Mouse (Mus musculus) midbrain, embryonic 10.5 days (tissue): ENCODE measurements at regions not wholly inside any gene's neighbourhood (a gene's known extent, or its start where the extent isn't known, plus 50 kb on each side); places are given as distances from the start of the nearest gene placed in this dataset.

ENCODE experiments used
- DNase-seq: peaks from one replicate; pipeline ENCODE4 v3.0.0-alpha.2; 2017; ENCODE audit warnings: low spot score
- H3K27ac ChIP-seq: fragments of 300-500 bp; sonication (generic); replicated peaks from 2 replicates; pipeline ENCODE4 v1.5.1; 2016; ENCODE audit warnings: mild to moderate bottlenecking
- H3K27me3 ChIP-seq: fragments of 300-500 bp; sonication (generic); 2 replicates; pipeline ENCODE4 v1.6.1; 2016; ENCODE audit warnings: low read depth, mild to moderate bottlenecking; ENCODE audit not compliant: poor library complexity, severe bottlenecking
- H3K36me3 ChIP-seq: fragments of 300-500 bp; sonication (generic); 2 replicates; pipeline ENCODE4 v1.6.1; 2016; ENCODE audit warnings: mild to moderate bottlenecking, moderate library complexity
- H3K4me1 ChIP-seq: fragments of 300-500 bp; sonication (generic); 2 replicates; pipeline ENCODE4 v1.6.1; 2016
- H3K4me3 ChIP-seq: fragments of 300-500 bp; sonication (generic); 2 replicates; pipeline ENCODE4 v1.5.1; 2016; ENCODE audit warnings: mild to moderate bottlenecking, moderate library complexity
- H3K9me3 ChIP-seq: fragments of 300-500 bp; sonication (generic); replicated peaks from 2 replicates; pipeline ENCODE4 v1.6.1; 2016; ENCODE audit warnings: mild to moderate bottlenecking
- WGBS: fragments of 180-500 bp; shearing (Covaris S2); methylation state at CpG from one replicate; pipeline ENCODE4 v1.1.7; 2016; 5-methylcytosine and 5-hydroxymethylcytosine counted together

DNA sequence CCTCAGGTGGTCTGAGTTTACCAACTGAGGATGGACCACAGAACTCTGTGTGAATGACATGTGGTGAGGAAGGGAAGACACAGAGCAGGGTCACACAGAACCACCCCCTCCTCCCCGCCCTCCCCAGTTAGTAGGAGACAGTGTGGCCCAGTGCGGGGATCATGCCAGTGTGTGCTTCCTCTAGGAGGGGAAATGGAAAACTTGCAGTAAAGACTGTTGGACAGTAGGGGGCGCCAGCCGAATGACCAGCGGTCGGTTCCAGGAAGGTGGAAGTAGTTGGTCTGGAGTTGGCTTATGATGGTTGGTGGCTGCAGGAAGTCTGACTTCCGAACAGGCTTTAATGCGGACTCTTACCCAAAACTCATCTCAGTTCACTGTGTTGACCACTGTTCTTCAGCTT is 87.3 kb downstream of the Syf2 start:
- DNase-seq = peak; percentile 57
- Histone ChIP-seq H3K9me3 (peaks cover 3% of the 10 kb centered on the region; the same call in 1 of the 2 replicates), H3K36me3 (no peaks in the 10 kb centered on the region), H3K27ac (no peak overlapping the region), H3K4me1 (0 out of 2 replicates have a peak, but pooled peaks cover 4% of the 10 kb centered on the region), H3K27me3 (peaks cover 4% of the 10 kb centered on the region; the same call in 1 of the 2 replicates), H3K4me3 (no peak overlapping the region)
- WGBS = 31% methylated on average over 8 of the region's 8 CpGs

DNA sequence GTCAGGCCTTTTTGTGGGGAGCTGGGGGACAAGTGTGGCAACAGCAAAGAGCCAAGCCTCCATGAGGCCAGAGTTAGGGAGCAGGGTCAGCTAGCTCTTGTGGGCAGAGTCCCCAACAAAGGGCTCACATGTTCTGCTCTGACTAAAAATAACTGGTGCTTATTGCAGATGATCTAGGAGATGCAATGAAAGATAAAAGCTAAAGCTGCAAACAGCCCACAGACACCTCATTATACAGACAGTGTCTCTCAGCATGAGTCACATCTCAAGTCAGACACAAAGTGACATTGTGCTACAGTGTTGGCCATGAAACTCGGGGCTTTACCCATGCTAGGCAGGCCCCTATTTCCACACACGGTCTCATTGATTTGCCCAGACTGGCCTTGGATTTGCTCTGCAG is 88.4 kb downstream of the Syf2 start:
- 0 out of 2 replicates have a peak, but pooled peaks cover 4% of the 10 kb centered on the region for H3K4me1 ChIP-seq
- 72% methylated on average over 2 of the region's 2 CpGs for WGBS
- DNase-seq = no peak

DNA sequence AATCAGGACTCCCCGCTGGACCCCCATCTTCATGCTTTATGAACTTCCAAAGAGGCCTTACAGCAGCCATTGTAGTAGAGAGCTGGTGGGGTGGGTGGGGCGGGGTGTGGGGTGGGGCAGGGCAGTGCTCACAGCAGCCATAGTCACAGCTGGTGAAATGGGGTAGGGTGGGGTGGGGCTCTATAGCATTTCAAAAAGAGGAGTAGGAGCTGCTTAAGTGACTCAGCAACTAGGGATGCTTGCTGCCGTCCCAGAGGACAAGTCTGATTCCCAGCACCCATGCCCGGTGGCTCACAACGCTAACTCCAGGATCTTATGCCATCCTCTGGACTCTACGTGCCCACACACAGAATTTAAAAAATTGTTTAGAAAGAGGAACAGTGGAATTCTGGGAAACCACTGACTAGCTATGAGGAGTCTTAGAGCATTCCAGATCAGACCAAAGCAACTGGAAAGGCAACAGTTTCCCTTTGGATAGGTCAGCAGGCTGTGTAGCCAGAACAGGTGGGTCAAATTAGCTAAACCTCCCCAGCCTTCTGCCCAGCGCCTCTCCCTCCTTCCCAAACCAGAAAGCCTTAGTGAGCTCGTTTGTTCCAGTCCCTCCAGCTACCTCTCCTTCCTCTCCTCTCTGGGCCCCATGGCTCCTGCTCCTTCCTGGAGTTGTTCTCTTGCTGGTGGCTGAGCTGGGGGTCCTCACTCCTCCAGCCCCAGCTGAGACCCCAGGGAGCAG is 89.7 kb downstream of the Syf2 start:
- Histone ChIP-seq H3K4me1 (0 out of 2 replicates have a peak, but pooled peaks cover 4% of the 10 kb centered on the region), H3K27ac (no peak overlapping the region), H3K4me3 (no peak overlapping the region), H3K9me3 (peaks cover 5% of the 10 kb centered on the region; the same call in 1 of the 2 replicates), H3K27me3 (peaks cover under 1% of the 10 kb centered on the region; the same call in 1 of the 2 replicates), H3K36me3 (no peaks in the 10 kb centered on the region)
- 73% methylated on average over 8 of the region's 8 CpGs for WGBS
- DNase-seq = no peak

More for the DNA sequence above, 88.4 kb downstream of the Syf2 start:
- peaks cover 5% of the 10 kb centered on the region; the same call in 1 of the 2 replicates for H3K9me3 ChIP-seq
- H3K27ac ChIP-seq = no peak overlapping the region
- H3K27me3 ChIP-seq = peaks cover 4% of the 10 kb centered on the region; the same call in 1 of the 2 replicates
- no peak overlapping the region for H3K4me3 ChIP-seq
- no peaks in the 10 kb centered on the region for H3K36me3 ChIP-seq

DNA sequence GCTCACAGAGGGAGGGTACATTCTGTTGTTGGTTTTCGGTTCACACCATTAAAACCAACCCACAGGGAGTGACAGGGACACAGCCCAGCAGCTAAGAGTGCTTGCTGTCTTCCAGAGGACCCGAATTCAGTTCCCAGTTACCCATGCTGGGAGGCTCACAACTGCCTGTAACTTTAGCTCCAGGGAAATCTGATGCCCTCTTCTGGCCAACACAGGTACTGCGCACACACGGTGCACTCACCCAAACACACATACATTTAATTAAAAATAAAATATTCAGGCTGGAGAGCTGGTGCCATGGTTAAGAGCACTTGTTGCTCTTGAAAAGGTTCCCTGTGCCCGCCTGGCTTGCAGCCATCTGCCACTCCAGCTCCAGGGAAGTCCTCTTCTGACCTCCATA is 92.5 kb downstream of the Syf2 start:
- no peak overlapping the region for H3K27ac ChIP-seq
- H3K9me3 ChIP-seq = peaks cover 5% of the 10 kb centered on the region; the same call in 1 of the 2 replicates
- H3K4me1 ChIP-seq = 0 out of 2 replicates have a peak, but pooled peaks cover 4% of the 10 kb centered on the region
- H3K27me3 ChIP-seq = peaks cover 10% of the 10 kb centered on the region; the same call in 1 of the 2 replicates
- WGBS = 94% methylated on average over 5 of the region's 5 CpGs
- H3K36me3 ChIP-seq = no peaks in the 10 kb centered on the region
- H3K4me3 ChIP-seq = no peak overlapping the region
- no peak for DNase-seq

DNA sequence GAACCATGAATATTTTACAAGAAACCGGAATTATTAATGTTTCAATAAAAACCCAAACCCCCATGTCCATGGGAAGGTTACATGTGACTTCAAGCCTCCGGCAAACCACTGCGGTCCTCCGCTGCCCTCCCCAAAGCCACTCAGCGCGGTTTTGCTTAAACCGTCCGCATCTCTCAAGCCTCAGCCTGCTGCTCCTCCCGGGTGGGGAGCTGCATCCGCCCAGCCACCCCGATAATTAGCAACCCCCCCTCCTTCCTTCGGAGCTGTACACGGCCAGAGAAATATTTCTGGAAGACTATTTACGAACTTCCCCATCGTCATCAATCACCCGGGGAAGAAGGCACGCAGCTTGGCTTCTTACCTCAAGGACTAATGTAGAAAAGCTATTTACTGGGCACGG is 94.7 kb upstream of the Runx3 start:
- Histone ChIP-seq H3K36me3 (no peaks in the 10 kb centered on the region), H3K27me3 (peaks cover 22% of the 10 kb centered on the region), H3K9me3 (peaks cover 5% of the 10 kb centered on the region; the same call in 1 of the 2 replicates), H3K4me1 (no peaks in the 10 kb centered on the region), H3K27ac (no peak overlapping the region), H3K4me3 (no peak overlapping the region)
- 87% methylated on average over 18 of the region's 18 CpGs for WGBS
- DNase-seq = no peak

DNA sequence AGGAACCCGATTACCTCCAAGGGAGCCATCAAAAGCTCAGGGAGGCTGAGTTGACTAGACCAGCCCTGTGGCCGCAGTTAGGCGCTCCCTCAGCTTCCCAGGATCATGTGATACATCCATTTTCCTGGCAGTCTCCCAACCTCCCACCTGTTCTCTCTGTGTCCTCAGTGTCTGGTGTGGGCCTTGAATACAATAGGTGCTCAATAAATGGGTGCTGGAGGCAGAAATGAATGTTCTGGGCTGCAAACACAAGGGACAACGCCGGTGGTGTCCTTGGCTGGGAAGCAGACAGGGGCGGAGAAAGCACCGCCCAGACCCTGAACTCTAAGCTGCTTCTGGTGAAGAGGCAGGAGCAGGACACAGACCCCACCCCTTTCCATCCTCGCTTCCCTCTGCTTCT is 93.3 kb upstream of the Runx3 start:
- peaks cover 29% of the 10 kb centered on the region for H3K27me3 ChIP-seq
- H3K4me3 ChIP-seq = no peak overlapping the region
- no peak overlapping the region for H3K27ac ChIP-seq
- H3K36me3 ChIP-seq = no peaks in the 10 kb centered on the region
- peaks cover 5% of the 10 kb centered on the region; the same call in 1 of the 2 replicates for H3K9me3 ChIP-seq
- peaks cover under 1% of the 10 kb centered on the region; the same call in 1 of the 2 replicates for H3K4me1 ChIP-seq
- DNase-seq = no peak
- 74% methylated on average over 8 of the region's 8 CpGs for whole genome bisulfite sequencing

GRCm38 (mm10) chr4:135029723-135030122 is 90.7 kb upstream of the Runx3 start:
- Histone ChIP-seq H3K27me3 (peaks cover 37% of the 10 kb centered on the region), H3K36me3 (no peaks in the 10 kb centered on the region), H3K4me1 (peaks cover 10% of the 10 kb centered on the region), H3K4me3 (no peak overlapping the region), H3K9me3 (no peaks in the 10 kb centered on the region), H3K27ac (no peak overlapping the region)
- no peak for DNase-seq
- WGBS = 86% methylated on average over 2 of the region's 2 CpGs

DNA sequence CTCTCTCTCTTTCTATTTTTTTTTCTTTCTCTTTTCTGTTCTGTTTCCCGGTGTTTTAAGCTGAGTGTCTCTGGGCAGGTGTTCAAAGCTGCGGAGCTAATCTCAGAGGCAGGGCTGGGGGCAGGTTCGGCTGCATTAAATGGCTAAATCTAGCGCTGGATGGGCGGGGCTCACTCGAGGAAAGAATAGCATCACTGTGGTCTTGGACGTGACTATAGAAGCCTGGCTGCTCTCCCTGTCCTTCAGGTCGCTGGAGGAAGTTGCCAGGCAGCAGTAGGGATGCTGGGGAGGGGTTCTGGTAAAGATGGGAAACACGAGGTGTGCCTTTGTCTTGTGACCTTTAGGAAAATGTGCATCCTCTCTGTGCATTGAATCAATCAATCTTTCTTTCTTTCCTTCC is 88.0 kb upstream of the Runx3 start:
- Histone ChIP-seq H3K27me3 (peaks cover 34% of the 10 kb centered on the region), H3K27ac (no peak overlapping the region), H3K4me3 (no peak overlapping the region), H3K4me1 (peaks cover 15% of the 10 kb centered on the region), H3K36me3 (no peaks in the 10 kb centered on the region), H3K9me3 (no peaks in the 10 kb centered on the region)
- 39% methylated on average over 9 of the region's 9 CpGs for whole genome bisulfite sequencing
- DNase-seq = no peak

DNA sequence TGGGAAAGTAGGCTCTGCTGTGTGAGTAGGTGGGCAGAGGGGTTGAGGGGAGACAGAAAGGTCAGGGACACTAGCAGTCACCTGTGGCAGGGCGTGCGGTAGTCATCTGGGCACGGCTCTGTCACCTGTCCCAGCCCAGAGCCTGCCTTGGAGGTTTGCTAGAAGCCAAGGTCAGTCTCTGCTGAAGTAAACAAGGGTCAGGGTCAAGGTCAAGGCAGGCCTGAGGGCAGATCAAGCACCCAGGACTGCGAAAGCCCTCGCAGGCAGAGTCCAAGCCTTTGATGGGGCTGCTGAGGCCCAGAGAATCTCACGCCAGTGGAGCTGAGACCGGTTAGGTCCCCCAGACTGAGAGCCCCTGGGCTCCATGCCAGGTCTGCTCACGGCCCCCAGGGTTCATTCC is 87.2 kb upstream of the Runx3 start:
- no peaks in the 10 kb centered on the region for H3K9me3 ChIP-seq
- H3K4me3 ChIP-seq = no peak overlapping the region
- WGBS = 81% methylated on average over 8 of the region's 8 CpGs
- H3K27ac ChIP-seq = no peak overlapping the region
- H3K27me3 ChIP-seq = peaks cover 27% of the 10 kb centered on the region
- H3K36me3 ChIP-seq = no peaks in the 10 kb centered on the region
- no peak for DNase-seq
- H3K4me1 ChIP-seq = peaks cover 15% of the 10 kb centered on the region

DNA sequence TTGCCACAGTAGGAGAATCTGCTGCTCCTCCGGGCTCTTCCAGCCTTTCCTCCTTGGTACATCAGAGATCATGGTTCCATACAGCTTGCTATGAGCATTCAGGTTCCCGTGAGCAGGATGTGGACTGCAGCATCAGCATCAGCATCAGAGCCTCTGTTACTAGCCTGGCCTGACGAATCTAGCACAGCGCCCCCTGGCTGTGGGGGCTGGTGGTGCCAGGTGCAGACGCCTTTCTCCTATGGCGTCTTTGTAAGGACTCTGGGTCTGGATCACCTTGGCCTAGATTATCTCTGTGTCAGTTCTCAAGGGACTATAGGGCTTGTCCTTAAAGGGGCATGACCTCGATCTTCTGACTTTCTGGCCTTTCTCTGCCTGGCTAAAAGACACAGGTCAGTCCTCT is 86.0 kb upstream of the Runx3 start:
- no peak overlapping the region for H3K4me3 ChIP-seq
- no peaks in the 10 kb centered on the region for H3K9me3 ChIP-seq
- no peaks in the 10 kb centered on the region for H3K36me3 ChIP-seq
- H3K27ac ChIP-seq = no peak overlapping the region
- H3K4me1 ChIP-seq = peaks cover 15% of the 10 kb centered on the region
- H3K27me3 ChIP-seq = peaks cover 27% of the 10 kb centered on the region
- WGBS = 38% methylated on average over 7 of the region's 7 CpGs
- peak; percentile 44 for DNase-seq

- Histone ChIP-seq H3K4me1 (peaks cover 15% of the 10 kb centered on the region), H3K9me3 (no peaks in the 10 kb centered on the region), H3K4me3 (no peak overlapping the region), H3K36me3 (no peaks in the 10 kb centered on the region), H3K27me3 (peaks cover 9% of the 10 kb centered on the region), H3K27ac (no peak overlapping the region)
- DNase-seq = no peak
- 95% methylated on average over 3 of the region's 3 CpGs for WGBS
These were observed 83.7 kb upstream of the Runx3 start for GRCm38 (mm10) chr4:135036764-135037163.

GRCm38 (mm10) chr4:135039234-135039633 is 81.2 kb upstream of the Runx3 start:
- peaks cover 5% of the 10 kb centered on the region; the same call in 1 of the 2 replicates for H3K4me1 ChIP-seq
- 88% methylated on average over 2 of the region's 2 CpGs for WGBS
- no peak overlapping the region for H3K27ac ChIP-seq
- H3K9me3 ChIP-seq = no peaks in the 10 kb centered on the region
- H3K27me3 ChIP-seq = no peaks in the 10 kb centered on the region
- DNase-seq = no peak
- H3K4me3 ChIP-seq = no peak overlapping the region
- no peaks in the 10 kb centered on the region for H3K36me3 ChIP-seq

DNA sequence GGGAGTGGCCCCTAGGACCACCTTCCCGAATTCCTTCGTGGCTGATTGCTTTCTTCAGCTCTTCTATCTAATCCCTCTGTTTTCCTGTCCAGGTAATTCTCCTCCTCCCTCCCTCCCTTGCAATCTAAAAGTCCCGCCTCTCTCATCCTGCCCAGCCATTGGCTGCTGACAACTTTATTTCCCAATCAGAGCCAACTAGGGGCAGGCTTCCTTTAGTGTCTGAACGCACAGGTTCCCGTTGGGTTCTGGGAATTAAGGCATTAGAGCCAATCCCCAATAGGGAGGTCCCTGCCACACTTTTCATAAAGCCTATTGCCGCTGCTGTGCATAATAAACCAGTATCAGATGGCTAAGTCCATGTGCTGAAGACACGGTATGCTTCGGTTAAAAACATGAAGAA is 78.5 kb upstream of the Runx3 start:
- Histone ChIP-seq H3K9me3 (no peaks in the 10 kb centered on the region), H3K4me3 (no peak overlapping the region), H3K36me3 (no peaks in the 10 kb centered on the region), H3K4me1 (no peaks in the 10 kb centered on the region), H3K27me3 (no peaks in the 10 kb centered on the region), H3K27ac (no peak overlapping the region)
- WGBS = 43% methylated on average over 8 of the region's 8 CpGs
- no peak for DNase-seq
